Mouse (Mus musculus): Measurements from ENCODE around the gene Fut1.

DNA sequence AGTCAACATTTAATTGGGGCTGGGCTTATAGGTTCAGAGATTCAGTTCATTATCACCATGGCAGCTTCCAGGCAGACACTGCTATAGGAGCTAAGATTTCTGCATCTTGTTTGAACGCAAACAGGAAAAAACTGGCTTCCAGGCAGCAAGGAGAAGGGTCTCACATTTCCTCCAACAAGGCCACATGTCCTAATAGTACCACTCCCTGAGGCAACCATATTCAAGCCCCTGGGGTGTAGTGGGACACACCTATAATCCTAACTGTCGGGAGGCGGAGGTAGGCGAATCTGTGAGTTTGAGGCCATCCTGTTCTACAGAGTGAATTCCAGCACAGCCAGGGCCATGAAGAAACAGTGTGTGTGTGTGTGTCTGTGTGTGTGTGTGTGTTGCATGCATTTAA, 21.9 kb upstream of the Fut1 start:
- no peak for TF ChIP-seq POLR2A (IDR thresholded peaks at IDR 0.05; ENCODE audit: borderline replicate concordance, insufficient read depth, low read length)
- no peak for TF ChIP-seq CTCF (IDR thresholded peaks at IDR 0.05; ENCODE audit: borderline replicate concordance, insufficient read depth, low read depth, low read length)
